In the genomic region with DNA sequence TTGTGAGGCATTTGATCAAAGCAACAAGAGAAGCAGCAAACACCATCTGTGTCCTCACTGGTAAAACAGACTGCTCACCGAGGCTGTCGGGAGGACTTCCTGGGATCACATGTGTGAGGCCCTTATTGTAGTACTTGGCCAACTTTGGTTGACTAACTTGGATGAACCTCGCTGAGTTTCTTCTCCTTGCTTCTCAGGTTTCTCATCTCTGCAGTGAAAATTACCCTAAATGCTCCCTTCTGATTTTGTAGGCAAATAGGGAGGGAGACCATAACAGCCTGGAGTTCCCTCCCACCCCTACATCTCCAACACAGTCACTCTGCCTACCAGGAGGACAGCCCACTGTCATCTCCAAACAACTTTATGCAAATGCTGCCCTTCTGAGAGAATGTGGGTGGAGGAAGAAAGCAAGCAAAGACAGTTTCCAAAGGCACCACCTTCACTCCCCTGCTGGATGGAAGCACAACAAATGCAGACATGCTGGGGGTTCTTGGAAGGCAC, we compare ENCODE assay signal across 18 mouse cellular contexts. TPM values are rescaled to one million over a fixed set of nuclear protein-coding genes. Genes with fewer than 3 reads are reported as not detected.
A peak's percentile ranks its signal among the peaks of the same experiment; 100 is the strongest.
DNase-seq lines count a peak whose midpoint lies in the region; ATAC-seq and TF ChIP-seq lines count a peak whose summit lies in the region.
"Had no signal": no experiment of that assay in that cellular context is flagged by ENCODE, and none has a peak within 500 bp of the region (broad histone marks: within the 10 kb centered on the region; RNA-seq: fewer than 3 reads in every experiment).

No protein-coding gene starts in this region.

- no peak overlapping the region for H3K4me3 ChIP-seq in midbrain, embryonic 11.5 days (ENCODE audit: low read depth, low read length)
- H3K4me3 ChIP-seq in intestine, postnatal 0 days (ENCODE audit: low read depth, low read length): no peak overlapping the region
- H3K4me3 ChIP-seq: heart, embryonic 13.5 days; limb, embryonic 12.5 days; liver, embryonic 12.5 days; midbrain, embryonic 12.5 days; neural tube, embryonic 13.5 days had no signal

- no peak for ATAC-seq in midbrain, embryonic 11.5 days (ENCODE audit: low FRiP score)
- ATAC-seq in megakaryocyte-erythroid progenitor cell, adult 5-6 weeks (replicated peaks; ENCODE audit: low FRiP score, low TSS enrichment, poor library complexity, severe bottlenecking): no peak
- ATAC-seq in intestine, postnatal 0 days: no peak
- ATAC-seq: liver, embryonic 12.5 days had no signal

- WGBS in midbrain, embryonic 11.5 days: 87% methylated on average over 3 of the region's 3 CpGs
- 87% methylated on average over 3 of the region's 3 CpGs for WGBS in intestine, postnatal 0 days

- H3K36me3 ChIP-seq in midbrain, embryonic 11.5 days (ENCODE audit: control insufficient read depth, insufficient read depth, low read length): no peaks in the 10 kb centered on the region
- H3K36me3 ChIP-seq in intestine, postnatal 0 days (ENCODE audit: control insufficient read depth, insufficient read depth): no peaks in the 10 kb centered on the region
- H3K36me3 ChIP-seq: heart, embryonic 13.5 days; limb, embryonic 12.5 days; liver, embryonic 12.5 days; midbrain, embryonic 12.5 days; neural tube, embryonic 13.5 days had no signal

- no peak overlapping the region for H3K9ac ChIP-seq in midbrain, embryonic 11.5 days (ENCODE audit: low read length)
- H3K9ac ChIP-seq in intestine, postnatal 0 days (ENCODE audit: low read depth, low read length): no peak overlapping the region
- H3K9ac ChIP-seq: heart, embryonic 13.5 days; hindbrain, embryonic 14.5 days; limb, embryonic 12.5 days; liver, embryonic 12.5 days; lung, embryonic 14.5 days; midbrain, embryonic 12.5 days; neural tube, embryonic 13.5 days had no signal

- no peak overlapping the region for H3K27ac ChIP-seq in midbrain, embryonic 11.5 days (ENCODE audit: low read depth, low read length)
- no peak overlapping the region for H3K27ac ChIP-seq in intestine, postnatal 0 days (ENCODE audit: low read depth, low read length)
- H3K27ac ChIP-seq: heart, embryonic 13.5 days; hindbrain, embryonic 14.5 days; limb, embryonic 12.5 days; liver, embryonic 12.5 days; macrophage; midbrain, embryonic 12.5 days; neural tube, embryonic 13.5 days had no signal

- H3K4me1 ChIP-seq in midbrain, embryonic 11.5 days (ENCODE audit: control insufficient read depth, insufficient read depth, low read length): no peaks in the 10 kb centered on the region
- no peaks in the 10 kb centered on the region for H3K4me1 ChIP-seq in intestine, postnatal 0 days (replicated peaks; ENCODE audit: control insufficient read depth, insufficient read depth, low read length)
- H3K4me1 ChIP-seq: heart, embryonic 13.5 days; liver, embryonic 12.5 days; midbrain, embryonic 12.5 days had no signal

- no peaks in the 10 kb centered on the region for H3K27me3 ChIP-seq in midbrain, embryonic 11.5 days (ENCODE audit: control insufficient read depth, insufficient read depth, low read length)
- no peaks in the 10 kb centered on the region for H3K27me3 ChIP-seq in intestine, postnatal 0 days (replicated peaks; ENCODE audit: control insufficient read depth, insufficient read depth, low read length)
- H3K27me3 ChIP-seq: heart, embryonic 13.5 days; limb, embryonic 12.5 days; liver, embryonic 12.5 days; midbrain, embryonic 12.5 days; neural tube, embryonic 13.5 days had no signal

- DNase-seq in layer of hippocampus, adult 11-12 months (ENCODE audit: low spot score): peak; percentile 38
- DNase-seq in layer of hippocampus, postnatal 25 days (ENCODE audit: extremely low spot score in 1 of 2, low spot score in 1 of 2): no peak
- peak; percentile 37 to 54 for DNase-seq in frontal cortex, postnatal 36 days (ENCODE audit: low spot score in 2 of 2)
- DNase-seq in layer of hippocampus, postnatal 36 days: peak; percentile 36 to 42
- peak; percentile 30 to 59 for DNase-seq in right cerebral cortex, postnatal 10 days (ENCODE audit: low spot score in 2 of 2)
- DNase-seq in midbrain, embryonic 11.5 days (ENCODE audit: low spot score, missing footprints): no peak
- DNase-seq: cerebellum, adult 2 months; kidney, postnatal 4 days; lung, embryonic 14.5 days had no signal

- H3K4me2 ChIP-seq in midbrain, embryonic 11.5 days: no peak overlapping the region
- no peak overlapping the region for H3K4me2 ChIP-seq in intestine, postnatal 0 days (replicated peaks; ENCODE audit: low read depth)
- H3K4me2 ChIP-seq: heart, embryonic 13.5 days; hindbrain, embryonic 14.5 days; limb, embryonic 12.5 days; liver, embryonic 12.5 days; lung, embryonic 14.5 days; midbrain, embryonic 12.5 days; neural tube, embryonic 13.5 days had no signal

- no peak for TF ChIP-seq CTCF in intestine, postnatal 0 days (IDR thresholded peaks at IDR 0.05; ENCODE audit: low read depth)

- no peaks in the 10 kb centered on the region for H3K9me3 ChIP-seq in midbrain, embryonic 11.5 days (ENCODE audit: control insufficient read depth, low read length)
- H3K9me3 ChIP-seq in intestine, postnatal 0 days (ENCODE audit: control insufficient read depth): no peaks in the 10 kb centered on the region
- H3K9me3 ChIP-seq: heart, embryonic 13.5 days; limb, embryonic 12.5 days; liver, embryonic 12.5 days; midbrain, embryonic 12.5 days; neural tube, embryonic 13.5 days had no signal

RNA-seq across cellular contexts. Expression of a gene that starts 31.2 kb away (rescaled TPM):
- total RNA-seq in layer of hippocampus, postnatal 25 days (2021): 10 to 100 TPM; 59.3 to 59.6 TPM
- 10 to 100 TPM; 53.8 to 55.0 TPM for total RNA-seq in layer of hippocampus, postnatal 36 days (2021)
- polyA plus RNA-seq in midbrain, embryonic 11.5 days (2014; fragmentation: Nextera tagmentation; extraction: Ambion mirVana): 4.1 and 4.4 TPM in 2 replicates
- total RNA-seq in megakaryocyte-erythroid progenitor cell, adult 5-6 weeks (2014; fragmentation: Nextera tagmentation): 0.17 TPM in 1 of 2 replicates, not detected in the other
- 0.08 TPM in 1 of 2 replicates, not detected in the other for total RNA-seq in megakaryocyte-erythroid progenitor cell, adult 5-6 weeks (2017)
- polyA plus RNA-seq in intestine, postnatal 0 days (2015; fragmentation: Nextera tagmentation; extraction: Ambion mirVana): 6.9 and 7.8 TPM in 2 replicates
- polyA plus RNA-seq: macrophage had no signal

Comparison
In these comparisons a context has a peak if more than half of its experiments do, and no peak if none do; other contexts are left out.
1. DNase-seq: peak in layer of hippocampus, adult 11-12 months (single experiment), frontal cortex, postnatal 36 days (2 of 2), layer of hippocampus, postnatal 36 days (2 of 2) and right cerebral cortex, postnatal 10 days (2 of 2); none in layer of hippocampus, postnatal 25 days (0 of 2) and midbrain, embryonic 11.5 days (single experiment).
2. RNA of a gene that starts 31.2 kb away (total RNA-seq): 59.3 to 59.6 TPM in layer of hippocampus, postnatal 25 days and 53.8 to 55.0 TPM in layer of hippocampus, postnatal 36 days; 0.08 to 0.17 TPM in megakaryocyte-erythroid progenitor cell, adult 5-6 weeks; every median in the first group is over 10 times any median in the second.